Mouse (Mus musculus): ENCODE measurements around the gene Tm9sf4. TPM values are rescaled to one million over a fixed set of nuclear protein-coding genes. Genes with fewer than 3 reads are reported as not detected.

The Tm9sf4 gene
- polyA plus RNA-seq, 1 experiment, result 18.3 TPM

DNA sequence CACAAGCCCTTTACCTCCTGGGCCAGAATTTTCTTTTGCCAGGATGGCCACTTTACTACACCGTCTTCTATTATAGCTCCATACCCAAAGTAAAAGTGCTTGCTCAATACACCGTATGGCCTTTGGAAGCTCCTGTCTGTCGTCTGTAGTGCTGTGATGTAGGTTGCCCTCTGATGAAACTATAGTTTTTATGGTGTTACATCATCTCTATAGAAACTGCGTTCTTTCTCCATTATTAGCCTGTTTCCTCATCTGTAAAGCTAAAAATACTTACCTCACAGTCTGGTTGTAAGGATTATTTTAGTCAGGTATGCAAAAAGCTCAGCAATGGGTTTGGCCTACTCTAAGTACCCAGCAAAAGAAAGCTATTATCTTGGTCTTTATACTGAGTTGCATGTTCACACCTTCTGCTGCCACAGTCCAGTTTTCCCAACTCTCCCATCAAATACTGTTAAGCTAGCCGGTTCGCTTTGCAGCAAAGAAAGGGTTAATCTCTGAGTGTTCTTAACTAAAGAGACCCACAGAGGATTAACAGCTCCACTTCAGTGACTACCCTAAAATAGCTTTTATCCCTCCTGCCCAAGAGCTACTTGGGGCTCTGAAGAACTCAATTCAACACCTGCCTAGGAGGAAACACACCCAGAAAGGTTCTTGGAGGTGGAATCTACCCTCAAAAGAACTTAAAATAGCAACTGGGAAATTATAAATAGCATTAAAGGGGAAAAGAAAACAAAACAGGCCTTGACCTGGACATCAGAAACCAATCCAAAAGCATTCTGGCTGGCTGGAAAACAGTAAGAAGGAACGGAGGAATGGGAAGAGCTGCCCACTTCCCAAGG is 78.1 kb downstream of the Tm9sf4 start:
- H3K4me1 ChIP-seq (ENCODE audit: control insufficient read depth, insufficient read depth, low read length), result peaks cover 7% of the 10 kb centered on the region
- peak overlapping the region; percentile 74 for H3K27ac ChIP-seq (ENCODE audit: control insufficient read depth, insufficient read depth, low read depth, low read length, poor library complexity)
- 32% methylated on average over 7 of the region's 7 CpGs for WGBS
- TF ChIP-seq CTCF (IDR thresholded peaks at IDR 0.05; ENCODE audit: control insufficient read depth, insufficient read depth, low read length), result no peak
- no peak for TF ChIP-seq POLR2A (IDR thresholded peaks at IDR 0.05; ENCODE audit: borderline replicate concordance, control insufficient read depth, low read depth, low read length)
- peak overlapping the region; percentile 64 for H3K4me3 ChIP-seq (replicated peaks; ENCODE audit: control insufficient read depth, low read depth, low read length)

DNA sequence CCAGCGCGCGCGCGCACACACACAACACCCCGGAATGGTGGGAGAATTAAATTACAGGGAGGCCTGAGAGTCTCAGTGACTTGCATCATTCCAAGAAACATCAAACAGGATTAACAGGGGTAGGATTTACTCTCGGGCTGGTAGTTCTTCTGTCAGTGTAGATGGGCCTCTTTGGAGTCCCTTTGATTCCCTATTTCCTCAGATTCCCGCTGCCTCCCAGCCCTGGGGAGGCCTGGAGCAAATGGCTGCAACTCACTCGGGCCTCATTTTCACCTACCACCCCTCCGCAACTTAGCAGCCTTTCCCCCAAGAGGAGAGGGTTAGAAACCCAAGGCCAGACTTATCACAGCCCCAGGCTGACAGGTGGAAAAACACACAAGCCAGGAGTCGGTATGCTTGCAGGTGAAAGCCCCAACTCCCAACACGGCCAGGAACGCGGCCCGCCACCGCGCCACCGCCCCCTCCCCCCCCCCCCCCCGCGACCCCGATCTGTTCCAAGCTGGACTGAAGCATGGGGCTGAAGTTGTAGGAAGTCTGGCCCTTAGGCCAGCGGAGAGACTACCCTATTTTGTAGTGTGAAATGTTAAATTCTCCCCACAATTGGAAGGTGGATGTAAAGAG is 78.9 kb downstream of the Tm9sf4 start:
- Histone ChIP-seq H3K27ac (ENCODE audit: control insufficient read depth, insufficient read depth, low read depth, low read length, poor library complexity) (peak overlapping the region; percentile 74), H3K4me1 (ENCODE audit: control insufficient read depth, insufficient read depth, low read length) (peaks cover 7% of the 10 kb centered on the region), H3K4me3 (replicated peaks; ENCODE audit: control insufficient read depth, low read depth, low read length) (peak overlapping the region; percentile 64)
- 19% methylated on average over 22 of the region's 22 CpGs for WGBS
- no peak for TF ChIP-seq POLR2A (IDR thresholded peaks at IDR 0.05; ENCODE audit: borderline replicate concordance, control insufficient read depth, low read depth, low read length)
- TF ChIP-seq CTCF (IDR thresholded peaks at IDR 0.05; ENCODE audit: control insufficient read depth, insufficient read depth, low read length), result no peak

DNA sequence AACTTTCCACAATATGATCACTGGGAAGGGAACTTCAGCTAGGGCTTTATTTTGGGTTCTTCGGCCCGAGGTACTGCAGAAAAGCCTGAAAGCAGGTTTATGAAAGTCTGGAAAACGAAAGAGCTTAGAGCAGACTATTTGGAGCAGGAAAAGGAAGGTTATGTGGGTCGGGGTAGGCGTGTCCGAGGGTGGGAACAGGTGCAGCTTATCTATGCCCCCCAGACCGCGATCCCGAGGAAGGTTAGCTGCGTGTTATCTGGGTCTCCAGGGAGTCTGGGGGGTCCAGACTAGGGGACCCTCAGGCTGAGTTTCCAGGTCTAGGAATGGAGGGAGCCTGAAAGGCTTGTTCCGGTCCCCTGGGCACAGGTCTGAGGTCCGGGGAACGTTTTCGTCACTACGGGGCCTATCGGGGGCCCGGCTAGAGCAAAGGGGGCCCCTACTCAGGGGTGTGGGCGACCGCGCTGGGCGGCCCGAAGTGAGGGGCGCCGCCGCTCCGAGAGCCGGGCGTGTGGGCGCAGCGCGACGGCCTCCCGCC is 79.7 kb downstream of the Tm9sf4 start:
- WGBS, result under 1% methylated on average over 33 of the region's 33 CpGs
- Histone ChIP-seq H3K27ac (ENCODE audit: control insufficient read depth, insufficient read depth, low read depth, low read length, poor library complexity) (peak overlapping the region; percentile 94), H3K4me1 (ENCODE audit: control insufficient read depth, insufficient read depth, low read length) (peaks cover 7% of the 10 kb centered on the region), H3K4me3 (replicated peaks; ENCODE audit: control insufficient read depth, low read depth, low read length) (peak overlapping the region; percentile 64)
- TF ChIP-seq POLR2A (IDR thresholded peaks at IDR 0.05; ENCODE audit: borderline replicate concordance, control insufficient read depth, low read depth, low read length), result 0 out of 2 replicates have a peak, but pooled peaks have one; percentile 17
- TF ChIP-seq CTCF (IDR thresholded peaks at IDR 0.05; ENCODE audit: control insufficient read depth, insufficient read depth, low read length), result no peak

DNA sequence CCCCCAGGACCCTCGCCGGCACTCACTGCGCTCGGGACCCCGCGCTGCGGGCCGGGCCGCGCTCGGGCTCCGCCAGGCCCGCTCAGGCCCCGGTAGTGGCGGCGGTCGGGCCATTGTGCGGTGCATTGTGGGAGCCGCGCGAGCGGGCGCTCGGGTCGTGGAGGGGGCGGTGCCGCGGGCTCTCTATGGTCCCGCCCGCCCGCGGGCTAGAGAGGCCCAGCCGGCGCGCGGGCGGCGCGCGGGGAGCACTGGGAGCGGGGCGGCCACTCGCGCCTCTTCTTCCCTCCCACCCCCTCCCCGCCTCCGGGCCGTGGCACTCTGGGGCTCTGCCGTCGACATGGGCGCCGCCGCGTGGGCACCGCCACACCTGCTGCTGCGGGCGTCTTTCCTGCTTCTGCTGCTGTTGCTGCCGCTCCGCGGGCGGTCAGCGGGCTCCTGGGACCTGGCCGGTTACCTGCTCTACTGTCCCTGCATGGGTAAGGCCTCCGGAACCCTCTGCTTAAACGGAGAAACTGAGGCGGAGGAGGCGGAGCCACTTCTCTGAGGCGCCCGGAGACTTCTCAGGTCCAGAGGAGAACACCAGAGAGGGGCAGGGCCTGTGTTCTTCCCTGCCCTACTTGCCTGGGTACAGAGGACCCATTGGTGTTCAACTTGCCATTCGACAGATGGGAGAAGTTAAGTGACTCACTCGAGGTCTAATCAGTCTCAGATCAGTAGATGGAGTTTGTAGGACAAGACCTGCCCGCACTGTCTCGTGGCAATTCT is 80.3 kb downstream of the Tm9sf4 start, which contains the start of the genes Plagl2 and Pofut1:
Gene Plagl2 (minus strand): TSS at position 177 of the 765 bp plus-strand sequence.
Gene Pofut1 (plus strand): TSS at position 284 of the 765 bp plus-strand sequence.
- under 1% methylated on average over 67 of the region's 72 CpGs for WGBS
- Histone ChIP-seq H3K4me1 (ENCODE audit: control insufficient read depth, insufficient read depth, low read length) (peaks cover 7% of the 10 kb centered on the region), H3K4me3 (replicated peaks; ENCODE audit: control insufficient read depth, low read depth, low read length) (peak within 1 kb of the TSS; percentile 76), H3K27ac (ENCODE audit: control insufficient read depth, insufficient read depth, low read depth, low read length, poor library complexity) (peak within 1 kb of the TSS; percentile 94)
- TF ChIP-seq POLR2A (IDR thresholded peaks at IDR 0.05; ENCODE audit: borderline replicate concordance, control insufficient read depth, low read depth, low read length), result peak; percentile 49; the same call in 1 of the 2 replicates
- peak; percentile 9; the same call in 1 of the 2 replicates for TF ChIP-seq CTCF (IDR thresholded peaks at IDR 0.05; ENCODE audit: control insufficient read depth, insufficient read depth, low read length)

DNA sequence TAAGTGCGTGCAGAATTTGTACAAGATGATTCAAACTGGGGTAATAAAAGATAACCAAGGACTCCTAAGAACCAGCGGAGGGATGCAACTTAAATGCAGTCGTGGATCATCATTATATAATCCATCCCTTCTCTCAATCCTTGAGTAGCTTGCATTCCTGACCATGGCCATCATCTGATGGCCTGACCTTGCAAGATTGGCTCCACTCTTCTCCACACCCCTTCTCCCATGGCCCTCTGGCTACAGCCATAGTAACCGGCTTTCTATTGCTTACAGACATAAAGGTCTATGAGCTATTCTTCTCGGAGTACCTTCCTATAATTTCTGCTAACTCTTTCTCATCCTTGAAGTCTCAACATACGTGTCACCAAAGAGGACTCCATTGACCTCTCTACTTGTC is 81.1 kb downstream of the Tm9sf4 start:
- peak overlapping the region; percentile 76 for H3K4me3 ChIP-seq (replicated peaks; ENCODE audit: control insufficient read depth, low read depth, low read length)
- H3K27ac ChIP-seq (ENCODE audit: control insufficient read depth, insufficient read depth, low read depth, low read length, poor library complexity), result no peak overlapping the region; the same call in 1 of the 2 replicates
- peaks cover 6% of the 10 kb centered on the region for H3K4me1 ChIP-seq (ENCODE audit: control insufficient read depth, insufficient read depth, low read length)
- no peak for TF ChIP-seq CTCF (IDR thresholded peaks at IDR 0.05; ENCODE audit: control insufficient read depth, insufficient read depth, low read length)
- TF ChIP-seq POLR2A (IDR thresholded peaks at IDR 0.05; ENCODE audit: borderline replicate concordance, control insufficient read depth, low read depth, low read length), result no peak
- WGBS, result 56% methylated on average over 6 of the region's 6 CpGs

DNA sequence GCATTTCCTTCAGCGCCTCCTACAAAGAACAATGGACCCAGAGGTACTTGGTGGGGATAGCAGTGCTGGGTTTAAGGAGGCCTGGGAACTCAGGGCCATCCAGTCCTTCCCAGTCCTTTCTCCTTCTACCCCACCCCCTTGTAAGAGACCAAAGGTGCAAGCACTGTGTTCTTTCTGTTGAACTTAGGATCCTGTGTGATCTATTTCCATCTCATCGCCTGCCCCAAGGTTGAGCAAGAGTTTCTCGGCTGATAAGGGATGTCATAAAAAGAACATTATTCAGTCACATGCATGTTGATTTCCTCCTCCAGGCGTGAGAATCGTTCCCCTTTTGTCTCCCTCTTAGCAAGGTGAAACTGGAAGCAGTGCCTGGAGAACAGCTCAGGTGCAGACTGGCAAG is 88.6 kb downstream of the Tm9sf4 start:
- H3K27ac ChIP-seq (ENCODE audit: control insufficient read depth, insufficient read depth, low read depth, low read length, poor library complexity), result no peak overlapping the region
- WGBS, result 50% methylated on average over 5 of the region's 5 CpGs
- no peaks in the 10 kb centered on the region for H3K4me1 ChIP-seq (ENCODE audit: control insufficient read depth, insufficient read depth, low read length)
- no peak for TF ChIP-seq CTCF (IDR thresholded peaks at IDR 0.05; ENCODE audit: control insufficient read depth, insufficient read depth, low read length)
- no peak for TF ChIP-seq POLR2A (IDR thresholded peaks at IDR 0.05; ENCODE audit: borderline replicate concordance, control insufficient read depth, low read depth, low read length)
- H3K4me3 ChIP-seq (replicated peaks; ENCODE audit: control insufficient read depth, low read depth, low read length), result no peak overlapping the region

DNA sequence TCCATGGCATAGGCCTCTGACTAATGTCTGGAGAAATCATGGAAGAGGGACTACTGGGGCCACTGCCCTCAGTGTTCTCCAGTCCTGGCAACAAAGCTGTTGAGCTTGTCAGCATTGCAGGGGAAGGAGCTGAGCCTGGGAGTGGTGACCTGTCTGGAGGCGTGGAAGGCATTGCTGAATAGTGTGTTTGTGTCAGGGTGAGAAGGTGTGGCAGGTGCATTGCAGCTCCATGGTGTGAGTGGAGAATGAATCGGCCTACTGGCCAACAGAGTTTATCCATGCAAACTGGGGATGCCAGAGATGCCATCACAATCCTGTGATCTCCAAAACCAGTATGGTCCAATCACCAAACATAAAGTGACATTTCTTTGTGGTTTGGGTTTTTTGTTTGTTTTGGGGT is 95.5 kb downstream of the Tm9sf4 start:
- no peak for TF ChIP-seq POLR2A (IDR thresholded peaks at IDR 0.05; ENCODE audit: borderline replicate concordance, control insufficient read depth, low read depth, low read length)
- TF ChIP-seq CTCF (IDR thresholded peaks at IDR 0.05; ENCODE audit: control insufficient read depth, insufficient read depth, low read length), result no peak
- peaks cover 4% of the 10 kb centered on the region; the same call in 1 of the 2 replicates for H3K4me1 ChIP-seq (ENCODE audit: control insufficient read depth, insufficient read depth, low read length)
- WGBS, result 84% methylated on average over 2 of the region's 2 CpGs
- H3K4me3 ChIP-seq (replicated peaks; ENCODE audit: control insufficient read depth, low read depth, low read length), result no peak overlapping the region
- H3K27ac ChIP-seq (ENCODE audit: control insufficient read depth, insufficient read depth, low read depth, low read length, poor library complexity), result no peak overlapping the region
